Mouse (Mus musculus) stomach, postnatal 0 days (tissue): Measurements from ENCODE around the gene Ablim2. TPM values are rescaled to one million over a fixed set of nuclear protein-coding genes. Genes with fewer than 3 reads are reported as not detected.

Source experiments
- ATAC-seq: fragments of 200-750 bp; cut with Nextera tagmentation; 2 replicates; pipeline ENCODE4 v1.8.0; 2017; ENCODE audit not compliant: low FRiP score, low TSS enrichment
- DNase-seq: peaks from one replicate; pipeline ENCODE4 v3.0.0-alpha.2; 2016; ENCODE audit warnings: low spot score
- H3K27ac ChIP-seq: fragments of 300-500 bp; sonication (generic); replicated peaks from 2 replicates; pipeline ENCODE4 v1.5.1; 2014; ENCODE audit warnings: mild to moderate bottlenecking, control low read depth
- H3K27me3 ChIP-seq: fragments of 300-500 bp; sonication (generic); 2 replicates; pipeline ENCODE4 v1.6.1; 2014; ENCODE audit warnings: low read length; ENCODE audit not compliant: control insufficient read depth, insufficient read depth
- H3K36me3 ChIP-seq: fragments of 300-500 bp; sonication (generic); 2 replicates; pipeline ENCODE4 v1.6.1; 2014; ENCODE audit warnings: low read length, mixed read lengths; ENCODE audit not compliant: control insufficient read depth, insufficient read depth
- H3K4me1 ChIP-seq: fragments of 300-500 bp; sonication (generic); replicated peaks from 2 replicates; pipeline ENCODE4 v1.6.1; 2014; ENCODE audit warnings: antibody characterized with exemption; ENCODE audit not compliant: control insufficient read depth, insufficient read depth
- H3K4me2 ChIP-seq: fragments of 300-500 bp; sonication (generic); replicated peaks from 2 replicates; pipeline ENCODE4 v1.6.1; 2014; ENCODE audit warnings: low read depth, mild to moderate bottlenecking, control low read depth, moderate library complexity
- H3K4me3 ChIP-seq: fragments of 300-500 bp; sonication (generic); 2 replicates; pipeline ENCODE4 v1.5.1; 2014; ENCODE audit warnings: low read depth, low read length, control low read depth
- H3K9ac ChIP-seq: fragments of 300-500 bp; sonication (generic); 2 replicates; pipeline ENCODE4 v1.6.1; 2014; ENCODE audit warnings: mild to moderate bottlenecking, low read length, control low read depth, mixed read lengths
- H3K9me3 ChIP-seq: fragments of 300-500 bp; sonication (generic); 2 replicates; pipeline ENCODE4 v1.6.1; 2016; ENCODE audit warnings: low read length; ENCODE audit not compliant: control insufficient read depth
- CTCF ChIP-seq: IDR thresholded peaks from 2 replicates; pipeline ENCODE4 v1.5.1; 2016; ENCODE audit warnings: antibody characterized with exemption, low read depth, mild to moderate bottlenecking, moderate library complexity
- EP300 ChIP-seq: optimal IDR thresholded peaks from 2 replicates; pipeline ENCODE3; 2016; ENCODE audit warnings: antibody characterized with exemption
- WGBS: fragments of 180-500 bp; shearing (Covaris S2); extraction: QIAGEN DNeasy Blood & Tissue Kit; methylation state at CpG from one replicate; pipeline ENCODE4 v1.1.7; 2014; 5-methylcytosine and 5-hydroxymethylcytosine counted together
- polyA plus RNA-seq: library from polyadenylated mRNA; unstranded; fragments of >200 nt; fragmentation: Nextera tagmentation; extraction: Ambion mirVana; gene quantifications from 2 replicates; pipeline ENCODE4 v1.2.1, GENCODE M21; 2015

Ablim2 gene
- polyA plus RNA-seq, 1 experiment from 2014 or later: 1.3 TPM

DNA sequence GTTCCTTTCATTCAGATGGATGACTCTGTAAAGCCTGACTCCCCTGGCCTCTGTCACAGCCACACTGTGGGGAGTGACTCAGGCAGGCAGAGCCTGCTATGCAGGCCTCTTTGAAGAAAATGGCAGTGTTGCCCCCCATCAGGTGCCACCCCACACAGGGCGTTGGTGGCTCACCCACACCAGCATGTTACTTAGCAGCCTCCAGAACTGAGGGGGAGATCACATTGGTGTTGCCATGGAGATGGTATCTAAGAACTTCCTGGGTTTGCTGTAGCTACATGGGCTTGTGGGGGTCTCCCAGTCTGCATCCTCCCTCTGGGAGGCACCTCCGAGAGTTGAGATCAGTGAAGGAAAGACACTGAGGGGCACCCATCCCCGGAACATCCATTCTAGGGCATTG lies 52.8 kb downstream of the Ablim2 start:
- H3K9me3 ChIP-seq: no peaks in the 10 kb centered on the region
- H3K27ac ChIP-seq: no peak overlapping the region
- ATAC-seq: no peak
- H3K36me3 ChIP-seq: no peaks in the 10 kb centered on the region
- H3K4me2 ChIP-seq: no peak overlapping the region
- H3K27me3 ChIP-seq: no peaks in the 10 kb centered on the region
- no peak overlapping the region for H3K4me3 ChIP-seq
- no peak overlapping the region for H3K9ac ChIP-seq
- no peaks in the 10 kb centered on the region for H3K4me1 ChIP-seq
- no peak for TF ChIP-seq CTCF
- no peak for TF ChIP-seq EP300
- DNase-seq: no peak
- WGBS: 64% methylated on average over 3 of the region's 3 CpGs

DNA sequence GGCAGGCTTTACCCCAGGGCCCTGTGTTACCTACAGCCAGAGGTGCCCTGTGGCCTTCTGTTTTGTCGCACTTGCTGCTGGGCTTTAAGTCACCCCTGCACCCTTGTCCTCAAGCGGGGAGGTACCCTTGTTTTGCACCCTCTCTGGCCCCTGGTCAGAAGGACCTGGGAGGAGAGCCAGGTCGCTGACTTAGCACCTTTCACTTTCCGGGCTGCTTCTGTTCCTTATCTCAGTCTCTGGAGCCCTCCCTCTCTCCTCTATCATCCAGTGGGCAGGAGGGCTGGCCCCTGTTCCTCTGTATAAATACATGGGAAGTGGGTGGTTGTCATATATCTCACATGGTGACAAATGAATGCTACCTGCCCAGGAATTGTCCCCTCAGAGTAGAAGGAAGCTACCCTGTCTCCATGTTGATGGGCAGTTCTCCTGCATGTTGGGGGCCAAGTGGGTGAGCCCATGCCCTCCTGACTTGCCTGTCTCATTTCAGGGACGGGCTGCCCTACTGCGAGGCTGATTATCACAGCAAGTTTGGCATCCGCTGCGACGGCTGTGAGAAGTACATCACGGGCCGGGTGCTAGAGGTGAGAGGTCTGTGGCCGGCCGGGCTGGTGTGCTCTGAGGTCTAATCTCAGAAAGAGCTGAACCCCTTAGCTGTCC lies 54.1 kb downstream of the Ablim2 start:
- Histone ChIP-seq H3K4me1 (no peaks in the 10 kb centered on the region), H3K4me3 (no peak overlapping the region), H3K27me3 (no peaks in the 10 kb centered on the region), H3K9ac (no peak overlapping the region), H3K27ac (no peak overlapping the region), H3K4me2 (no peak overlapping the region), H3K9me3 (no peaks in the 10 kb centered on the region), H3K36me3 (no peaks in the 10 kb centered on the region)
- ATAC-seq (no peak), DNase-seq (no peak)
- WGBS: 70% methylated on average over 13 of the region's 13 CpGs
- TF ChIP-seq EP300: no peak
- no peak for TF ChIP-seq CTCF

DNA sequence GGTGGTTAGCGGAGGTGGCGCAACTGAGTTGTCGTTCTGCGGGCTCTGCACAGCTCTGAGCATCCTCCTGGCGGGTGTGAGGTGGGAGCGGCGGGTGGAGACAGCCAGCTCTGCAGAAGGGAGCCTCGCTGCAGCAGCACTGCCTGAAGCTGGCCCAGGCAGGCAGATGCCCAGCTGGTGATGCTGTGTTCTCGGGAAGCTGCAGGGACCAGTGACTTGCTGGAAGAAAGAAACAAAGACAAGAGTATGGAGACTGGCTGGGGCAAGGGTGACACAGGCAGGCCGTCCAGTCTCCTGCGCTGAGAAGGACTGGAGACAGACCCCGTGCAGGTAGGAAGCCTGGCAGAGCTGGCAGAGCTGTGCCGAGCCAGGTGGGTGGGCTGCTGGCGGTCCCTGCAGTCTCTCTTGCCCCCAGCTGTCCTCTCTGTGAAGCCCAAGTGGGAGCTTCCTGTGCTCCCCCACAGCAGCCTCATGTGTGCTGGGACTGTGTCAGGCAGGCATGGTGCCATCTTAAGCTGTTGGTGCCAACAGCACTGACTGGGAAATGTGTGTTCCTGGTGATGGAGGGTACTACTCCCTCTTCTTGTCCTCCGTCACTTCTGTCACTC lies 56.8 kb downstream of the Ablim2 start:
- Histone ChIP-seq H3K9me3 (no peaks in the 10 kb centered on the region), H3K27me3 (no peaks in the 10 kb centered on the region), H3K9ac (no peak overlapping the region), H3K4me3 (no peak overlapping the region), H3K4me1 (no peaks in the 10 kb centered on the region), H3K4me2 (no peak overlapping the region), H3K36me3 (no peaks in the 10 kb centered on the region), H3K27ac (no peak overlapping the region)
- 58% methylated on average over 15 of the region's 15 CpGs for WGBS
- ATAC-seq (no peak), DNase-seq (no peak)
- TF ChIP-seq EP300: no peak
- TF ChIP-seq CTCF: no peak

DNA sequence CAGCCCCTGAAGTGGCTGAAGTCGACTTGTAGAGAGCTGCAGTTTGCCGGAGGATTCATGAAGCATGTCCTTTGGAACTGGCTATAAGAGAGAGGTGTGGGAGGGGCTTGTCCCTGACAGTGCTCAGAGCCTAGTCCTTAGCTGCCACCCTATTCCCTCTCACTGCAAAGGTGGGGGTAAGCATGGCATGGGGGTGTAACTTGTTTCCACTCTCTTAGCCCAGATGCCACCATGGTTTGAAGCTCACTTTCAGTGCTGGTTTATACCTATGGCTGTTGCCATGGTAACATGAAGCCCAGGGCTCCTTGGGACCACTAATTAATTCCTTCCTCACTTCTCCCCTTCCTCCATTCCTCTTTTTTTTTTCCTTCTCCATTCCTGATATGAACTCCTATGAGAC lies 57.4 kb downstream of the Ablim2 start:
- Histone ChIP-seq H3K27ac (no peak overlapping the region), H3K9me3 (no peaks in the 10 kb centered on the region), H3K36me3 (no peaks in the 10 kb centered on the region), H3K27me3 (no peaks in the 10 kb centered on the region), H3K4me3 (no peak overlapping the region), H3K4me2 (no peak overlapping the region), H3K9ac (no peak overlapping the region), H3K4me1 (no peaks in the 10 kb centered on the region)
- no peak for ATAC-seq
- no peak for TF ChIP-seq EP300
- no peak for TF ChIP-seq CTCF
- DNase-seq: no peak
- 36% methylated on average over 2 of the region's 2 CpGs for WGBS

DNA sequence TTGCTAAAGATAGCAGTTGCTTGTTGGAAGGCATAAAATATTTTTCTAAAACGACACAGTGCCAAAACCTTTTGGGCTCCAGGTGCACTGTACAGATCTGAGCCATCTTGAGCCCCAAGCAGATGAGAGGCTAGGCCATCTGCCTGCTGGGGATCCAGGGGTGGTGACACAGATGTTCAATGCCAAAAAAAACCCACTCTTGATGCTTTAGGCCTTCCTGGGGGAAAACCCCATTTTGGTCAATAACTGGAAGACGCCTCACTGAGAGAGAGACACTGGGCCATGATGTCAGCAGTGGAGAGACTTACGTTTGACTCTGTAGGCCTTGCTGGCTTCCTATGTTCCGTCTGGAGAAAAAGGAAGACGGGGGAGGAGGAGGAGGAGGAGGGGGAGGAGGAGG lies 59.6 kb downstream of the Ablim2 start:
- Histone ChIP-seq H3K27me3 (no peaks in the 10 kb centered on the region), H3K9ac (no peak overlapping the region), H3K36me3 (no peaks in the 10 kb centered on the region)

DNA sequence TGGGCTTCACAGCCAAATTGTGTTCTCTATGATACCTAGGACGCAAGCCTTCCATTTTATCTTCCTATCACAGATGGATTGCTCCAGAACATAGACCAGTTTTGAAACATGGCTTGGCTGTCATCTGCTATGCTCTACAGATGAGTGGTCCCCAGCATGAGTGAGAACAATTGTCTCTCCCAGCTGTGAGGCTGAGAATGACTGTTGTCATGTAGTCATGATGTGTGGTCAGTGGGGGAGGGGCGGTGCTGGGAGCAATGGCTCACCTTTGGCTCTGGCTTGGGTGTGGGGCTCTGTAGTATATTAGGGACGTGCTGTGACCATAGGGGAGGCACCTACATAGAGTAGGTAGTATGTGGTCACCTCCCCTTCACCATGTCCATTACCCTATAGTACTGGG lies 60.2 kb downstream of the Ablim2 start:
- H3K9me3 ChIP-seq: no peaks in the 10 kb centered on the region
- ATAC-seq: no peak
- TF ChIP-seq EP300: no peak
- no peak for TF ChIP-seq CTCF
- 90% methylated on average over 3 of the region's 3 CpGs for WGBS
- DNase-seq: no peak
- H3K36me3 ChIP-seq: no peaks in the 10 kb centered on the region
- no peak overlapping the region for H3K27ac ChIP-seq
- no peak overlapping the region for H3K4me3 ChIP-seq
- H3K4me1 ChIP-seq: no peaks in the 10 kb centered on the region
- no peak overlapping the region for H3K4me2 ChIP-seq
- H3K9ac ChIP-seq: no peak overlapping the region
- no peaks in the 10 kb centered on the region for H3K27me3 ChIP-seq

More for the DNA sequence above, 59.6 kb downstream of the Ablim2 start:
- H3K4me1 ChIP-seq: no peaks in the 10 kb centered on the region
- no peak for TF ChIP-seq EP300
- TF ChIP-seq CTCF: no peak
- H3K27ac ChIP-seq: no peak overlapping the region
- no peak for DNase-seq
- no peak overlapping the region for H3K4me3 ChIP-seq
- 68% methylated on average over 3 of the region's 5 CpGs for WGBS
- H3K9me3 ChIP-seq: no peaks in the 10 kb centered on the region
- no peak overlapping the region for H3K4me2 ChIP-seq
- no peak for ATAC-seq
